Mouse (Mus musculus): ENCODE data around the gene Asprv1.

The Asprv1 gene

GRCm38 (mm10) chr6:86586070-86586469 lies 41.9 kb upstream of the Asprv1 start:
- Histone ChIP-seq H3K36me3 (ENCODE audit: insufficient read depth, low read length) (no peaks in the 10 kb centered on the region), H3K9me3 (ENCODE audit: low read length) (no peaks in the 10 kb centered on the region), H3K27me3 (ENCODE audit: insufficient read depth, low read length) (peaks cover 3% of the 10 kb centered on the region; the same call in 1 of the 2 replicates), H3K4me3 (replicated peaks; ENCODE audit: low read length) (no peak overlapping the region), H3K4me1 (replicated peaks; ENCODE audit: low read depth, low read length) (peaks cover 49% of the 10 kb centered on the region)
- TF ChIP-seq CTCF (conservative IDR thresholded peaks at IDR 0.05; ENCODE audit: low read length): no peak

GRCm38 (mm10) chr6:86588429-86588828 lies 39.5 kb upstream of the Asprv1 start:
- peaks cover 35% of the 10 kb centered on the region for H3K4me1 ChIP-seq (replicated peaks; ENCODE audit: low read depth, low read length)
- no peaks in the 10 kb centered on the region for H3K36me3 ChIP-seq (ENCODE audit: insufficient read depth, low read length)
- no peaks in the 10 kb centered on the region for H3K9me3 ChIP-seq (ENCODE audit: low read length)
- no peak for TF ChIP-seq CTCF (conservative IDR thresholded peaks at IDR 0.05; ENCODE audit: low read length)
- no peak for TF ChIP-seq POU5F1 (IDR thresholded peaks at IDR 0.05; ENCODE audit: borderline replicate concordance, low read length)
- no peak for TF ChIP-seq NANOG (IDR thresholded peaks at IDR 0.05; ENCODE audit: borderline replicate concordance, low read length)
- H3K4me3 ChIP-seq (replicated peaks; ENCODE audit: low read length): no peak overlapping the region
- H3K27me3 ChIP-seq (ENCODE audit: insufficient read depth, low read length): peaks cover 3% of the 10 kb centered on the region; the same call in 1 of the 2 replicates

GRCm38 (mm10) chr6:86593146-86593897 lies 34.6 kb upstream of the Asprv1 start:
- peaks cover 28% of the 10 kb centered on the region for H3K4me1 ChIP-seq (replicated peaks; ENCODE audit: low read depth, low read length)
- no peaks in the 10 kb centered on the region for H3K36me3 ChIP-seq (ENCODE audit: insufficient read depth, low read length)
- TF ChIP-seq CTCF (conservative IDR thresholded peaks at IDR 0.05; ENCODE audit: low read length) (peak; percentile 36), POU5F1 (IDR thresholded peaks at IDR 0.05; ENCODE audit: borderline replicate concordance, low read length) (no peak)
- no peak overlapping the region for H3K4me3 ChIP-seq (replicated peaks; ENCODE audit: low read length)
- no peaks in the 10 kb centered on the region for H3K27me3 ChIP-seq (ENCODE audit: insufficient read depth, low read length)
- no peaks in the 10 kb centered on the region for H3K9me3 ChIP-seq (ENCODE audit: low read length)

DNA sequence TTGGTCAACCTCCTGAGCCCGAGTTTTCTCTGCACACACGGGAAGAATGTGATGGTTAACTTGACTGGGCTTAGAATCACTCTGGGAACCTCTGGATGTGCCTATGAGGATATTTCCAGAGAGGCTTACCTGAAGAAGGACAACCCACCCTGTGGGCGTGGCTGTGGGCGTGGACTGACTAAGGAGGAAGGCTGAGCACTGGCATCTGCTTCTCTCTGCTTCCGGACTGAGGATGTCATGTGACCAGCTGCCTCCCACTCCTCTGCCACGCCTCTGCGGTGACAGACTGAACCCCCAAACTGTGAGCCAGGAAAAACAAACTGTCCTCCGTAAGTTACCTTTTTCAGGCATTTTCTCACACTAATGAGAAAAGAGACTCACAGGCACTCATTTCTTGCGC lies 33.3 kb upstream of the Asprv1 start:
- H3K4me3 ChIP-seq (replicated peaks; ENCODE audit: low read length): peak overlapping the region; percentile 71
- no peaks in the 10 kb centered on the region for H3K36me3 ChIP-seq (ENCODE audit: insufficient read depth, low read length)
- no peaks in the 10 kb centered on the region for H3K9me3 ChIP-seq (ENCODE audit: low read length)
- TF ChIP-seq NANOG (IDR thresholded peaks at IDR 0.05; ENCODE audit: borderline replicate concordance, low read length) (no peak), POU5F1 (IDR thresholded peaks at IDR 0.05; ENCODE audit: borderline replicate concordance, low read length) (no peak), CTCF (conservative IDR thresholded peaks at IDR 0.05; ENCODE audit: low read length) (no peak)
- H3K4me1 ChIP-seq (replicated peaks; ENCODE audit: low read depth, low read length): peaks cover 34% of the 10 kb centered on the region
- H3K27me3 ChIP-seq (ENCODE audit: insufficient read depth, low read length): no peaks in the 10 kb centered on the region

- H3K27me3 ChIP-seq (ENCODE audit: insufficient read depth, low read length): no peaks in the 10 kb centered on the region
- peak overlapping the region; percentile 71 for H3K4me3 ChIP-seq (replicated peaks; ENCODE audit: low read length)
- H3K36me3 ChIP-seq (ENCODE audit: insufficient read depth, low read length): no peaks in the 10 kb centered on the region
- TF ChIP-seq CTCF (conservative IDR thresholded peaks at IDR 0.05; ENCODE audit: low read length): no peak
- TF ChIP-seq POU5F1 (IDR thresholded peaks at IDR 0.05; ENCODE audit: borderline replicate concordance, low read length): no peak
- TF ChIP-seq NANOG (IDR thresholded peaks at IDR 0.05; ENCODE audit: borderline replicate concordance, low read length): no peak
- no peaks in the 10 kb centered on the region for H3K9me3 ChIP-seq (ENCODE audit: low read length)
- H3K4me1 ChIP-seq (replicated peaks; ENCODE audit: low read depth, low read length): peaks cover 34% of the 10 kb centered on the region
These were observed 32.0 kb upstream of the Asprv1 start for GRCm38 (mm10) chr6:86595865-86596440.

DNA sequence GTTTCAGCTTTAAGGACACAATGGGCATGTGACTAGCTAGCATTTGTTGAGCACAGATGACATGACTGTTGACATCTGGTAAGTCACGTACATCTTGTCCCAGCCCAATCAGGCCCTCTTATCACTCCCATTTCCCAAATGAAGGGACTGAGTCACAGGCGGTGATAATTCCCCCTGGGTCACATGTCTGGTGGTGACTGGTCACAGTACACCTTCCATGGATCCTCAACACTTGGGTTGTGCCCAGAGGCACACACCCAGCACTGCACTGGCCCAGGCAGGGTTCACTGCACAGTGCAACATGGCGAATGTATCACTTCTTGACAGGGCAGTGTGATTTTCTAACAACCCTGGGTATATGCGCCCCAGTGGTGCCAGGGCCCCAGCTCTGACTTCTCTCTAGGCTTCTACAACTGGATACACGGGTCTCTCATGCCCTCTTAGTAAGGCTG lies 29.2 kb upstream of the Asprv1 start:
- Histone ChIP-seq H3K4me3 (replicated peaks; ENCODE audit: low read length) (no peak overlapping the region), H3K27me3 (ENCODE audit: insufficient read depth, low read length) (no peaks in the 10 kb centered on the region), H3K4me1 (replicated peaks; ENCODE audit: low read depth, low read length) (peaks cover 34% of the 10 kb centered on the region), H3K36me3 (ENCODE audit: insufficient read depth, low read length) (no peaks in the 10 kb centered on the region), H3K9me3 (ENCODE audit: low read length) (peaks cover 7% of the 10 kb centered on the region)
- TF ChIP-seq POU5F1 (IDR thresholded peaks at IDR 0.05; ENCODE audit: borderline replicate concordance, low read length) (no peak), NANOG (IDR thresholded peaks at IDR 0.05; ENCODE audit: borderline replicate concordance, low read length) (no peak), CTCF (conservative IDR thresholded peaks at IDR 0.05; ENCODE audit: low read length) (no peak)

DNA sequence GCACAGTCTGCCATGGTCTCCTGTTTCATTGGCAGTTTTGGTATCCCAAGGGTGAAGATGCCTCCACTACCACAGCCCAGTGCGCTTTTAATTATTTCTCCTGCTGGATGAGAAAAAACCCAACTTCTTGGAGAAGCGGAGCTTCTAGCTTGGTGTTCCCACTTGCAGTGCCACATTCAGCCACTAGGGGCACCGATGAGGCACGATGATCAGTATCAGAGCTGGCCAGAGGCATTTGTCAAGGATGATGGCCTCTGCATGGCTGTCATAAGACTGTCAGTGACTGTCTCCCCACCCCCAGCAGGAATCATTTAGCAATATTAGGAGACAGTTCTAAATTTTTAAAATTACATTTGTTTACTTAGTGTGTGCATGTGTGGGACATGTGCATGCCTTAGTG lies 28.8 kb upstream of the Asprv1 start:
- peaks cover 33% of the 10 kb centered on the region for H3K4me1 ChIP-seq (replicated peaks; ENCODE audit: low read depth, low read length)
- no peak for TF ChIP-seq NANOG (IDR thresholded peaks at IDR 0.05; ENCODE audit: borderline replicate concordance, low read length)
- TF ChIP-seq CTCF (conservative IDR thresholded peaks at IDR 0.05; ENCODE audit: low read length): peak; percentile 100
- no peak overlapping the region for H3K4me3 ChIP-seq (replicated peaks; ENCODE audit: low read length)
- H3K36me3 ChIP-seq (ENCODE audit: insufficient read depth, low read length): no peaks in the 10 kb centered on the region
- H3K27me3 ChIP-seq (ENCODE audit: insufficient read depth, low read length): no peaks in the 10 kb centered on the region
- peaks cover 7% of the 10 kb centered on the region for H3K9me3 ChIP-seq (ENCODE audit: low read length)

DNA sequence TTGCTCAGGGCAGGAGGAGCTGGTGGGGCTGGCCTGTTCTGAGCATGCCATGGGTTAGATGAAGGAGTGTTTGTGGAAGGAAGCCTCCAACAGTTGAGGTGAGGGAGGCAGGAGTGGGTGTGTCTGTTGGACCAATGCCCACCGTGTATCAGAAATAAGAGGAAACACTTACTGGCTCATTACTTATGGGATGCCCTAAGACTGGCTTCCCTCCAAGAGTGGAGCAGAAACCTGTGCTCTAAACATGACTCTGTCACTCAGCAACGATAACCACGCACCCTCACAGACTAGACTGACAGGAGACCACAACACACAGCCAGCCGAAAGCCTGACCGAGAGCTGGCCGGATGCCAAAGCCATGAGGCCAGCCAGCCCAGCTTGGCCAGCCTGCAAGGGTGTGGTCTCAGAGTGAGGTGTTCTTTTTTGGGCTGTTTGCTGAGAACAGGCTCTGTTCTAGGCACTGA lies 28.0 kb upstream of the Asprv1 start:
- Histone ChIP-seq H3K27me3 (ENCODE audit: insufficient read depth, low read length) (no peaks in the 10 kb centered on the region), H3K4me1 (replicated peaks; ENCODE audit: low read depth, low read length) (peaks cover 25% of the 10 kb centered on the region), H3K4me3 (replicated peaks; ENCODE audit: low read length) (no peak overlapping the region), H3K36me3 (ENCODE audit: insufficient read depth, low read length) (no peaks in the 10 kb centered on the region), H3K9me3 (ENCODE audit: low read length) (peaks cover 7% of the 10 kb centered on the region)
- no peak for TF ChIP-seq NANOG (IDR thresholded peaks at IDR 0.05; ENCODE audit: borderline replicate concordance, low read length)
- no peak for TF ChIP-seq CTCF (conservative IDR thresholded peaks at IDR 0.05; ENCODE audit: low read length)
- no peak for TF ChIP-seq POU5F1 (IDR thresholded peaks at IDR 0.05; ENCODE audit: borderline replicate concordance, low read length)

Data from E14TG2a.4 (cell line).